Mouse (Mus musculus): ENCODE measurements around the gene Ccdc43.

DNA sequence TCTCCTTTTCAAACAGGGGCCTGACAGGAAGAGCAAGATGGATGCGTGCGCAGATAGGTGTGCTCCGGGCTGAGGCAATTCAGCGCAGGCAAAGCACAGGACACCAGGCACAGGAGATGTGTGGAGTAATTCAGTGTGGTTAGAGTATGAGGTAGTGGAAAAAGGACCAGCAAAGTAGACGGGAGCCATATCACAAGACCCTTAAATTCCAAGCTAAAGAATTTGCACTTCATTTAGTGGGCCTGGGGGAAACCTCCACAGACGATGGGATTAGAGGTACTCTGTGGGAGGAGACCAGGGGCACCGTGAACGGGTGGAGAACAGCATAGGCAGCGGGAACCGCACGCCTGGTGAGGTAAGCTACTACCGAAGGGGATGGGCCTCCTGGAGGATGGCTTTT is 49.7 kb downstream of the Ccdc43 start:
- TF ChIP-seq PAX5 (IDR thresholded peaks at IDR 0.05; ENCODE audit: low read length) (no peak), MAX (IDR thresholded peaks at IDR 0.05; ENCODE audit: low read length) (no peak), TBP (conservative IDR thresholded peaks at IDR 0.05; ENCODE audit: low read depth, low read length) (no peak), JUN (IDR thresholded peaks at IDR 0.05; ENCODE audit: insufficient read depth, low read depth, low read length) (no peak), MXI1 (IDR thresholded peaks at IDR 0.05; ENCODE audit: low read depth, low read length) (no peak), CHD1 (IDR thresholded peaks at IDR 0.05; ENCODE audit: low read depth, low read length) (no peak), NRF1 (IDR thresholded peaks at IDR 0.05; ENCODE audit: low read depth, low read length) (no peak), POLR2A (IDR thresholded peaks at IDR 0.05; ENCODE audit: low read depth, low read length) (no peak), UBTF (IDR thresholded peaks at IDR 0.05; ENCODE audit: low read depth, low read length) (no peak), EP300 (IDR thresholded peaks at IDR 0.05; ENCODE audit: low read length) (no peak), HCFC1 (IDR thresholded peaks at IDR 0.05; ENCODE audit: low read depth, low read length) (no peak), E2F4 (IDR thresholded peaks at IDR 0.05; ENCODE audit: insufficient replicate concordance, low read depth, low read length) (no peak), KAT2A (IDR thresholded peaks at IDR 0.05; ENCODE audit: insufficient replicate concordance, low read length) (no peak)
